Mouse (Mus musculus) midbrain, embryonic 11.5 days (tissue): Measurements from ENCODE around the gene Asf1b. TPM values are rescaled to one million over a fixed set of nuclear protein-coding genes. Genes with fewer than 3 reads are reported as not detected.

Experiments
- ATAC-seq: fragments of 200-750 bp; cut with Nextera tagmentation; 2 replicates; pipeline ENCODE4 v1.8.0; 2017; ENCODE audit warnings: moderate TSS enrichment, moderate library complexity; ENCODE audit not compliant: low FRiP score
- DNase-seq: peaks from one replicate; pipeline ENCODE4 v3.0.0; 2015; ENCODE audit warnings: low spot score; ENCODE audit errors: missing footprints
- H3K27ac ChIP-seq: fragments of 300-500 bp; sonication (generic); 2 replicates; pipeline ENCODE4 v1.5.1; 2014; ENCODE audit warnings: low read depth, low read length
- H3K27me3 ChIP-seq: fragments of 300-500 bp; sonication (generic); 2 replicates; pipeline ENCODE4 v1.6.1; 2014; ENCODE audit warnings: mild to moderate bottlenecking, low read length, moderate library complexity, mixed read lengths; ENCODE audit not compliant: control insufficient read depth, insufficient read depth
- H3K36me3 ChIP-seq: fragments of 300-500 bp; sonication (generic); 2 replicates; pipeline ENCODE4 v1.6.1; 2014; ENCODE audit warnings: mild to moderate bottlenecking, low read length, moderate library complexity, mixed read lengths; ENCODE audit not compliant: control insufficient read depth, insufficient read depth
- H3K4me1 ChIP-seq: fragments of 300-500 bp; sonication (generic); 2 replicates; pipeline ENCODE4 v1.6.1; 2014; ENCODE audit warnings: low read length; ENCODE audit not compliant: control insufficient read depth, insufficient read depth
- H3K4me2 ChIP-seq: fragments of 300-500 bp; sonication (generic); 2 replicates; pipeline ENCODE4 v1.6.1; 2014; ENCODE audit warnings: mild to moderate bottlenecking, moderate library complexity
- H3K4me3 ChIP-seq: fragments of 300-500 bp; sonication (generic); 2 replicates; pipeline ENCODE4 v1.5.1; 2014; ENCODE audit warnings: low read depth, low read length
- H3K9ac ChIP-seq: fragments of 300-500 bp; sonication (generic); 2 replicates; pipeline ENCODE4 v1.6.1; 2014; ENCODE audit warnings: low read length
- H3K9me3 ChIP-seq: fragments of 300-500 bp; sonication (generic); 2 replicates; pipeline ENCODE4 v1.6.1; 2016; ENCODE audit warnings: low read length; ENCODE audit not compliant: control insufficient read depth
- WGBS: fragments of 180-500 bp; shearing (Covaris S2); extraction: QIAGEN DNeasy Blood & Tissue Kit; methylation state at CpG from one replicate; pipeline ENCODE4 v1.1.7; 2014; 5-methylcytosine and 5-hydroxymethylcytosine counted together
- polyA plus RNA-seq: library from polyadenylated mRNA; unstranded; fragments of >200 nt; fragmentation: Nextera tagmentation; extraction: Ambion mirVana; gene quantifications from 2 replicates; pipeline ENCODE4 v1.2.1, GENCODE M21; 2014

The Asf1b gene
- polyA plus RNA-seq, result 92.5 and 96.5 TPM in 2 replicates

DNA sequence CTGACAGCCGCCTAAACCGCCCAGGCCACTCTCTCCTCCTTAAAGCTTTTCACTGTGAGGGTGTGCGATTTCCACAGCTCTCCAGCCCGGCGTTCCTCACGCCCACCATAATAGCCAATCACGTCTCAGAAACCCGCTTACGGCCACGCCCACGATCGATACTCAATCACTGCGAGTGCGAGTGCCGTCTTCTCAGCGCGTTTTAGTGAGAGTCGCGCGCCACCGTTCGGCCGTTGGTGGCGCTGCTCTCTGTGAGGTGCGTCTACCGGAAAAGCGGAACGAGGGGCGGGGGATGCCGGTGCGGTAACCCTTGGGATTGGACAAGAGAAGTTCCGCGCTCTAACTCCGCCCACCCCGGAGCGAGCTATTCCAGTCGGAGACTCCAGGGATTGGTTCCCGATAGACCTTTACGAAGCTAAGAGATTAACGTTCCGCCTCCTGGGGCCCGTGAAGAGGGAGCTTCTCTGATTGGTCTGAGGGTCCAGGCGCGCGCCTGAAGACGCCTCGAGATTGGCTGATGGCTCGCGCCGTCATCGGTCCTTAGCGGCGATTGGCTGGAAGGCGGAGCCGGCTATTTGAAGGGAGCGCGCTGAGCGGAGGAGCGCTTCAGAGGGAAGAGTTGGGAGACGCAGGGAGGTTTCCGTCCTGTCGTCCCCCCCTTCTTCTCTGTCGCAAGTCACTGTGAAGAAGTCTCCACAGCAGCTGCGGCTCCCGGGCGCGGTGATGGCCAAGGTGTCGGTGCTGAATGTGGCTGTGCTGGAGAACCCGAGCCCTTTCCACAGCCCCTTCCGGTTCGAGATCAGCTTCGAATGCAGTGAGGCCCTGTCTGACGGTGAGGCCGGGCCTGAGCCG, at the start of gene Asf1b, which contains the start of gene Gm10644:
Gene Asf1b, plus strand, starts transcription at position 402 of the 852 bp plus-strand sequence.
Gene Gm10644, minus strand, starts transcription at position 100 of the 852 bp plus-strand sequence.
- Histone ChIP-seq H3K4me2 (peak within 1 kb of the TSS; percentile 67), H3K27me3 (no peaks in the 10 kb centered on the region), H3K9me3 (no peaks in the 10 kb centered on the region), H3K4me1 (peaks cover 10% of the 10 kb centered on the region), H3K9ac (peak within 1 kb of the TSS; percentile 58), H3K4me3 (peak within 1 kb of the TSS; percentile 51), H3K27ac (no peak within 1 kb of the TSS), H3K36me3 (no peaks in the 10 kb centered on the region)
- DNase-seq, result peak; percentile 100
- peak; percentile 100 for ATAC-seq
- WGBS, result under 1% methylated on average over 73 of the region's 75 CpGs

GRCm38 (mm10) chr8:83908583-83908982, 46.7 kb upstream of the Asf1b start:
- H3K4me1 ChIP-seq, result peaks cover 8% of the 10 kb centered on the region
- ATAC-seq (no peak), DNase-seq (no peak)
- H3K9me3 ChIP-seq, result no peaks in the 10 kb centered on the region
- H3K4me2 ChIP-seq, result no peak overlapping the region
- H3K27me3 ChIP-seq, result no peaks in the 10 kb centered on the region
- no peaks in the 10 kb centered on the region; the same call in 1 of the 2 replicates for H3K36me3 ChIP-seq
- WGBS, result 85% methylated on average over 6 of the region's 6 CpGs
- H3K4me3 ChIP-seq, result no peak overlapping the region
- H3K9ac ChIP-seq, result no peak overlapping the region
- H3K27ac ChIP-seq, result no peak overlapping the region

DNA sequence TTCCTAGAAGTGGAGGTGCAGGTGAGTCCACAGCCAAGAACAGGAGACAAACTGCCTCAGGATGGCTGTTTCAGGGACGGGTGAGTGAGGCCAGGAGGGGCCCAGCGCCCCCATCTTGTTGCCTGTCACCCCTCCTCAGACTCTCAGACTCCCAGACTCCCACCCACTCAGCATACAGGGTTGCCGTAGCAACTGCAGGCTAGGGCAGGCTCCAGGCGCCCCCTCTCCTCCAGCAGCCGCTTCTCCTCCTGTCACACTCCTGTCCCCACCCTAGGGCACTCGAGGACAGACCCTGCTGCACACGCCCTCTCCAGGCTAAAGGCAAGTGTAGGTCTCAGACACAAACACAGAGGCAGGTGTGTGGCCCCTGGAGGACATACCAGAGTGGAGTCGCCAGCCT, 46.0 kb upstream of the Asf1b start:
- no peak overlapping the region for H3K4me3 ChIP-seq
- H3K4me2 ChIP-seq, result no peak overlapping the region
- H3K4me1 ChIP-seq, result peaks cover 4% of the 10 kb centered on the region
- H3K27me3 ChIP-seq, result no peaks in the 10 kb centered on the region
- H3K27ac ChIP-seq, result no peak overlapping the region
- no peaks in the 10 kb centered on the region; the same call in 1 of the 2 replicates for H3K36me3 ChIP-seq
- WGBS, result 56% methylated on average over 8 of the region's 8 CpGs
- ATAC-seq, result peak; percentile 57; the same call in 1 of the 2 replicates
- H3K9ac ChIP-seq, result no peak overlapping the region
- no peaks in the 10 kb centered on the region for H3K9me3 ChIP-seq
- no peak for DNase-seq

DNA sequence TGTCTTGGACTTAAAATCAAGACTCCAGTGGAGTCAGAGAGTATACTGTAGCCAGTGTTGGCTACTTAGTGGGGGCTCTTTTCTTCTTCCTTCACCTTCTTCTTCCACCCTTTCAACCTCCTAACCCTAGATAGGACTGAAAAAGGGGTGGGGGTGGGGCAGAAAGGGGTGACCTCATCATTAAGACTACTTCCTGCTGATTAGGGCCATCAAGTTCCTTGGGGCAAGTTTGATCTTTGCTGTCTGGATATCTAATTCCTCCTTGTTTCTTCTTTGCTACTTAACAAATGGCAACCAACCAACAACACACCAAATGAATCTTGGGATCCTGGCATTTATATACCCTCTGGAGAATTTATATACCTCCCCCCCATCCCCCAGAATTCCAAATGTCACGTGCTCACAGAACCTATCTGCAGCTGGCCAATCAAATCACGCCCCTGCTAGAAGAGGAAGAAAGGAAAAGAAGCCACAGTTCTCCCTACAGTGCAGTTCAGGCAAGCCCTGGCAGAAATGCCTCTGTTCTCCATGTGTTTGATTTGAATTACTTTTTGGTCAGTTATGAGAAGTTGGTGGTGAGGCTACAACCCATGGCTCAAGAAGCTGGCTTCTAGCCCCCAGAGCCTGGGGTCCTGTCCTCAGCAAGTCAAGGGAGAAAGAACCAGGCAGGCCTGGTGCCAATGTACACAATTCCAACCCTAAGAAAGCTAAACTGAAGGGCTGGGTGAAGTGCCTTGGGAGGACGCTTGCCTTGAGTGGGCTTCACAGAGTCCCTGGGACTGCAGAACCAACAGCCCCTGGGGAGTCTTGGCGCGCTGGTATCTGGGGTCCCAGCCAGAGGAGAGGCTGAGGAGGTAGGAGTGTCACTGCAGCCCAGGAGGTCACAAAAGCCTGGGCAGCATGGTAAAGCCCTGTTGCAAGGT, 43.2 kb upstream of the Asf1b start:
- H3K4me3 ChIP-seq, result no peak overlapping the region
- H3K4me1 ChIP-seq, result peaks cover 4% of the 10 kb centered on the region
- DNase-seq (no peak), ATAC-seq (no peak)
- H3K4me2 ChIP-seq, result no peak overlapping the region; the same call in 1 of the 2 replicates
- H3K9me3 ChIP-seq, result no peaks in the 10 kb centered on the region
- H3K9ac ChIP-seq, result no peak overlapping the region
- H3K36me3 ChIP-seq, result no peaks in the 10 kb centered on the region
- WGBS, result 87% methylated on average over 5 of the region's 5 CpGs
- no peak overlapping the region for H3K27ac ChIP-seq
- no peaks in the 10 kb centered on the region for H3K27me3 ChIP-seq

DNA sequence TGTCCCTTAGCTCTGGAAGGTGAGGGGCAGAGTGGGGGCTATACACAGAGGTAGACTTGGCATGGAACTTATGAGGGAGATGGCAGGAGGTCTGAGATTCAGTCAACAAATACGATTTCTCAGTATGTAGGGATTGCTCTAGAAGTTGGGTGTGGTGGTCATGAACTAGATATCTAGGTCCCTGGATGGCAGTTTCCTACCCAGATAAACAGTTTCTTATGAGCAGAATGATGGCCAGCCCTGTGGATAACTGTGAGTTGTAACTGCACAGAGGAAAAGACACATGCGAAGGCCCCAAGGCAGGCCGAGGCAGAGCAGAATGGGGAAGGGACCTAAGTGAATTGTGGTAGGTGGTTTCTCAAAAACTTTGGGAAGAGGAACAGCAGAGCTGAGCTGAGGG, 41.1 kb upstream of the Asf1b start:
- H3K27me3 ChIP-seq, result no peaks in the 10 kb centered on the region
- H3K4me1 ChIP-seq, result peaks cover 2% of the 10 kb centered on the region
- no peaks in the 10 kb centered on the region for H3K9me3 ChIP-seq
- H3K36me3 ChIP-seq, result no peaks in the 10 kb centered on the region
- H3K27ac ChIP-seq, result no peak overlapping the region
- DNase-seq (no peak), ATAC-seq (no peak)
- 89% methylated on average over 3 of the region's 3 CpGs for WGBS
- H3K9ac ChIP-seq, result no peak overlapping the region
- no peak overlapping the region for H3K4me3 ChIP-seq
- H3K4me2 ChIP-seq, result no peak overlapping the region

- no peak for DNase-seq
These were observed 40.4 kb upstream of the Asf1b start for GRCm38 (mm10) chr8:83914860-83915259.

GRCm38 (mm10) chr8:83916015-83916414, 39.3 kb upstream of the Asf1b start:
- peaks cover 4% of the 10 kb centered on the region for H3K36me3 ChIP-seq
- WGBS, result 95% methylated on average over 5 of the region's 5 CpGs
- no peak for ATAC-seq
- H3K9ac ChIP-seq, result no peak overlapping the region
- no peaks in the 10 kb centered on the region for H3K9me3 ChIP-seq
- no peak for DNase-seq
- no peak overlapping the region for H3K4me2 ChIP-seq
- no peak overlapping the region for H3K4me3 ChIP-seq
- H3K4me1 ChIP-seq, result no peaks in the 10 kb centered on the region
- no peak overlapping the region for H3K27ac ChIP-seq
- H3K27me3 ChIP-seq, result no peaks in the 10 kb centered on the region

More at GRCm38 (mm10) chr8:83914860-83915259, 40.4 kb upstream of the Asf1b start:
- Histone ChIP-seq H3K4me3 (no peak overlapping the region), H3K9me3 (no peaks in the 10 kb centered on the region), H3K9ac (no peak overlapping the region), H3K4me1 (no peaks in the 10 kb centered on the region), H3K27ac (no peak overlapping the region), H3K27me3 (no peaks in the 10 kb centered on the region), H3K4me2 (no peak overlapping the region), H3K36me3 (no peaks in the 10 kb centered on the region)
- ATAC-seq, result no peak
- 68% methylated on average over 5 of the region's 5 CpGs for WGBS

- DNase-seq (no peak), ATAC-seq (no peak)
- 80% methylated on average over 6 of the region's 6 CpGs for WGBS
- Histone ChIP-seq H3K9me3 (no peaks in the 10 kb centered on the region), H3K36me3 (peaks cover 5% of the 10 kb centered on the region), H3K4me2 (no peak overlapping the region), H3K4me1 (no peaks in the 10 kb centered on the region), H3K27ac (no peak overlapping the region), H3K4me3 (no peak overlapping the region), H3K27me3 (no peaks in the 10 kb centered on the region), H3K9ac (no peak overlapping the region)
These were observed 37.7 kb upstream of the Asf1b start for GRCm38 (mm10) chr8:83917566-83917965.
